Mouse (Mus musculus): ENCODE measurements around the gene Zfp579. TPM values are rescaled to one million over a fixed set of nuclear protein-coding genes. Genes with fewer than 3 reads are reported as not detected.
"Not testable (repeated sequence)": the region's sequence is repeated elsewhere in the genome, so short reads cannot be mapped to it uniquely, and the experiment has no call there.

Gene Zfp579
- polyA plus RNA-seq, 1 experiment, result 39.2 TPM

GRCm38 (mm10) chr7:5031496-5031895, 35.5 kb upstream of the Zfp579 start:
- TF ChIP-seq POLR2A (IDR thresholded peaks at IDR 0.05; ENCODE audit: extremely low read depth, insufficient read depth, low read length), result no peak
- TF ChIP-seq CTCF (IDR thresholded peaks at IDR 0.05; ENCODE audit: extremely low read depth, insufficient read depth, low read length), result no peak

GRCm38 (mm10) chr7:5030554-5031275, 34.8 kb upstream of the Zfp579 start:
- no peak overlapping the region for H3K4me3 ChIP-seq (ENCODE audit: insufficient read depth, low read length)
- TF ChIP-seq CTCF (IDR thresholded peaks at IDR 0.05; ENCODE audit: extremely low read depth, insufficient read depth, low read length) (no peak), POLR2A (IDR thresholded peaks at IDR 0.05; ENCODE audit: extremely low read depth, insufficient read depth, low read length) (no peak)

More at GRCm38 (mm10) chr7:5031496-5031895, 35.5 kb upstream of the Zfp579 start:
- no peak overlapping the region for H3K4me3 ChIP-seq (ENCODE audit: insufficient read depth, low read length)
- H3K4me1 ChIP-seq (ENCODE audit: control insufficient read depth, insufficient read depth, low read length), result peaks cover 2% of the 10 kb centered on the region; the same call in 1 of the 2 replicates
- H3K27ac ChIP-seq (ENCODE audit: insufficient read depth, low read length), result no peak overlapping the region

GRCm38 (mm10) chr7:5029946-5030345, 34.0 kb upstream of the Zfp579 start:
- Histone ChIP-seq H3K27ac (ENCODE audit: insufficient read depth, low read length) (no peak overlapping the region), H3K4me3 (ENCODE audit: insufficient read depth, low read length) (no peak overlapping the region), H3K4me1 (ENCODE audit: control insufficient read depth, insufficient read depth, low read length) (peaks cover 2% of the 10 kb centered on the region; the same call in 1 of the 2 replicates)
- TF ChIP-seq POLR2A (IDR thresholded peaks at IDR 0.05; ENCODE audit: extremely low read depth, insufficient read depth, low read length), result no peak
- TF ChIP-seq CTCF (IDR thresholded peaks at IDR 0.05; ENCODE audit: extremely low read depth, insufficient read depth, low read length), result no peak

More at GRCm38 (mm10) chr7:5030554-5031275, 34.8 kb upstream of the Zfp579 start:
- Histone ChIP-seq H3K4me1 (ENCODE audit: control insufficient read depth, insufficient read depth, low read length) (peaks cover 2% of the 10 kb centered on the region; the same call in 1 of the 2 replicates), H3K27ac (ENCODE audit: insufficient read depth, low read length) (no peak overlapping the region)

- Histone ChIP-seq H3K27ac (ENCODE audit: insufficient read depth, low read length) (no peak overlapping the region), H3K4me1 (ENCODE audit: control insufficient read depth, insufficient read depth, low read length) (peaks cover 2% of the 10 kb centered on the region; the same call in 1 of the 2 replicates), H3K4me3 (ENCODE audit: insufficient read depth, low read length) (no peak overlapping the region)
- no peak for TF ChIP-seq POLR2A (IDR thresholded peaks at IDR 0.05; ENCODE audit: extremely low read depth, insufficient read depth, low read length)
- TF ChIP-seq CTCF (IDR thresholded peaks at IDR 0.05; ENCODE audit: extremely low read depth, insufficient read depth, low read length), result no peak
These were observed 33.6 kb upstream of the Zfp579 start for GRCm38 (mm10) chr7:5029543-5029942.

GRCm38 (mm10) chr7:5021197-5021596, 25.2 kb upstream of the Zfp579 start:
- TF ChIP-seq CTCF (IDR thresholded peaks at IDR 0.05; ENCODE audit: extremely low read depth, insufficient read depth, low read length), result no peak
- TF ChIP-seq POLR2A (IDR thresholded peaks at IDR 0.05; ENCODE audit: extremely low read depth, insufficient read depth, low read length), result no peak
- Histone ChIP-seq H3K27ac (ENCODE audit: insufficient read depth, low read length) (0 out of 2 replicates have a peak overlapping the region, but pooled peaks have one; percentile 92), H3K4me3 (ENCODE audit: insufficient read depth, low read length) (peak overlapping the region; percentile 39), H3K4me1 (ENCODE audit: control insufficient read depth, insufficient read depth, low read length) (peaks cover 1% of the 10 kb centered on the region; the same call in 1 of the 2 replicates)

- Histone ChIP-seq H3K4me3 (ENCODE audit: insufficient read depth, low read length) (peak overlapping the region; percentile 39), H3K4me1 (ENCODE audit: control insufficient read depth, insufficient read depth, low read length) (peaks cover 1% of the 10 kb centered on the region; the same call in 1 of the 2 replicates), H3K27ac (ENCODE audit: insufficient read depth, low read length) (peak overlapping the region; percentile 92)
- no peak for TF ChIP-seq CTCF (IDR thresholded peaks at IDR 0.05; ENCODE audit: extremely low read depth, insufficient read depth, low read length)
- TF ChIP-seq POLR2A (IDR thresholded peaks at IDR 0.05; ENCODE audit: extremely low read depth, insufficient read depth, low read length), result no peak
These were observed 24.7 kb upstream of the Zfp579 start for GRCm38 (mm10) chr7:5020685-5021084.

- Histone ChIP-seq H3K4me1 (ENCODE audit: control insufficient read depth, insufficient read depth, low read length) (peaks cover 1% of the 10 kb centered on the region; the same call in 1 of the 2 replicates), H3K27ac (ENCODE audit: insufficient read depth, low read length) (peak within 1 kb of the TSS; percentile 92), H3K4me3 (ENCODE audit: insufficient read depth, low read length) (peak within 1 kb of the TSS; percentile 39)
- peak; percentile 66 for TF ChIP-seq POLR2A (IDR thresholded peaks at IDR 0.05; ENCODE audit: extremely low read depth, insufficient read depth, low read length)
- no peak for TF ChIP-seq CTCF (IDR thresholded peaks at IDR 0.05; ENCODE audit: extremely low read depth, insufficient read depth, low read length)
These were observed 24.2 kb upstream of the Zfp579 start, which contains the start of the genes Zfp865 and Ccdc106 for GRCm38 (mm10) chr7:5020000-5020681. Gene Zfp865, plus strand, starts transcription at chr7:5020376. Gene Ccdc106, plus strand, starts transcription at chr7:5020553.

- H3K27ac ChIP-seq (ENCODE audit: insufficient read depth, low read length); H3K4me1 ChIP-seq (ENCODE audit: control insufficient read depth, insufficient read depth, low read length): not testable (repeated sequence)
- peak overlapping the region; percentile 39; the same call in 1 of the 2 replicates for H3K4me3 ChIP-seq (ENCODE audit: insufficient read depth, low read length)
These were observed 23.6 kb upstream of the Zfp579 start for GRCm38 (mm10) chr7:5019576-5019975.

- Histone ChIP-seq H3K4me3 (ENCODE audit: insufficient read depth, low read length) (no peak overlapping the region), H3K27ac (ENCODE audit: insufficient read depth, low read length) (no peak overlapping the region), H3K4me1 (ENCODE audit: control insufficient read depth, insufficient read depth, low read length) (no peaks in the 10 kb centered on the region; the same call in 1 of the 2 replicates)
- TF ChIP-seq CTCF (IDR thresholded peaks at IDR 0.05; ENCODE audit: extremely low read depth, insufficient read depth, low read length), result no peak
These were observed 22.0 kb upstream of the Zfp579 start for GRCm38 (mm10) chr7:5017931-5018330.

Data from cortical plate, adult 2 months (tissue).